Mouse (Mus musculus): ENCODE results near the gene Rassf1. TPM values are rescaled to one million over a fixed set of nuclear protein-coding genes. Genes with fewer than 3 reads are reported as not detected.

Gene Rassf1
- polyA plus RNA-seq, 1 experiment from 2014 or later, result 54.1 TPM

DNA sequence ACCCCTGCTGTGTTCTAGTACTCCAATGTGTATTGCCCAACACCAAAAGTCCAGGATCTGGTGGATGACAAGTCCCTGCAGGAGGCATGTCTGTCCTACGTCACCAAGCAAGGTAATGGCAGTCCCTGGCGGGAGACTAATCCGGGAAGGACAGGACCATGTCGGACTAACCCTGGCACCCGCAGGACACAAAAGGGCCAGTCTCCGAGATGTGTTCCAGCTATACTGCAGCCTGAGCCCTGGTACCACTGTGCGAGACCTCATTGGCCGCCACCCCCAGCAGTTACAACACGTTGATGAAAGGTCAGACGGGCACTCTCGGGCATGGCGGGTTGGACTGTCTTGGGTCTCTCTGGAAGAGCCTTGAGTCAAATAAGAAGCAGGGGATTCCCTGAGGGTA, 6.6 kb upstream of the Rassf1 start:
- DNase-seq (no peak), ATAC-seq (ENCODE audit: insufficient read depth) (no peak)
- H3K4me2 ChIP-seq, result no peak overlapping the region
- peaks cover 28% of the 10 kb centered on the region for H3K36me3 ChIP-seq (ENCODE audit: insufficient read depth)
- TF ChIP-seq CTCF (IDR thresholded peaks at IDR 0.05; ENCODE audit: low read depth), result no peak
- H3K27ac ChIP-seq (ENCODE audit: low read depth), result no peak overlapping the region
- H3K4me1 ChIP-seq (ENCODE audit: insufficient read depth), result peaks cover 14% of the 10 kb centered on the region
- no peak overlapping the region for H3K4me3 ChIP-seq (ENCODE audit: low read depth, low read length)
- H3K9me3 ChIP-seq (ENCODE audit: low read depth, low read length), result no peaks in the 10 kb centered on the region
- WGBS, result 93% methylated on average over 12 of the region's 12 CpGs
- H3K9ac ChIP-seq, result no peak overlapping the region
- no peaks in the 10 kb centered on the region for H3K27me3 ChIP-seq (ENCODE audit: insufficient read depth, low read length)

DNA sequence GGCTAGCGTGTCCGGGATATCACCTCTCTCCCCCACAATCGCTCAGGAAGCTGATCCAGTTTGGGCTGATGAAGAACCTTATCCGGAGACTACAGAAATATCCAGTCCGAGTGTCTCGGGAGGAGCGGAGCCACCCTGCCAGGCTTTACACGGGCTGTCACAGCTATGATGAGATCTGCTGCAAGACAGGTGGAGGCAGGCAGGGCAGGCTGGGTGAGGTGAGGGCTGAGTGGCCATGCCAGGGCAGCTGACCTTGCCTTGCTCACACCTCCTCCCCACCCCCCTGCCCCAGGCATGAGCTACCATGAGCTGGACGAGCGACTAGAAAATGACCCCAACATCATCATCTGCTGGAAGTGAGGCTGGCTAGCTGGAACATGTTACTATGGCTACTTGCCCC, 6.2 kb upstream of the Rassf1 start:
- Histone ChIP-seq H3K36me3 (ENCODE audit: insufficient read depth) (peaks cover 25% of the 10 kb centered on the region), H3K27me3 (ENCODE audit: insufficient read depth, low read length) (no peaks in the 10 kb centered on the region), H3K9ac (no peak overlapping the region), H3K4me1 (ENCODE audit: insufficient read depth) (peaks cover 14% of the 10 kb centered on the region), H3K9me3 (ENCODE audit: low read depth, low read length) (no peaks in the 10 kb centered on the region), H3K27ac (ENCODE audit: low read depth) (no peak overlapping the region), H3K4me2 (no peak overlapping the region), H3K4me3 (ENCODE audit: low read depth, low read length) (no peak overlapping the region)
- no peak for TF ChIP-seq CTCF (IDR thresholded peaks at IDR 0.05; ENCODE audit: low read depth)
- no peak for DNase-seq
- WGBS, result 85% methylated on average over 10 of the region's 10 CpGs
- ATAC-seq (ENCODE audit: insufficient read depth), result no peak

DNA sequence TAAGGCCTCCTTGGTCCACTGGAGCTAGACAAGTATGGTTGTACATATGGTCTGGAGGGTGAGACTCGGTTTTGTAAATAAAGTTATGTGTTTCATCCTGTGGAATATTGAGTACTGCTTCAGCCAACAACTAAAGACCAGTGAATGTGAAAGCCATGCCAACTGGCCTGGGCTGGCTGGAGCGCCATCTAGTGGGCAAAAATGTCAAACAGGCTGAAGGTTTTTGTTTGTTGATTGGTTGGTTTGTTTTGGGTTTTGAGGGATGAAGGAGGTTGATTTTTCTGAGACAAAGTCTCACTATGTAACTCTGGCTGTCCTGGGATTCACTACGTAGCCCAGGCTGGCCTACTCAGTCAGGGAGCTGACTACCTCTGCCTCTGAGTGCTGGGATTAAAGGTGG, 5.8 kb upstream of the Rassf1 start:
- Histone ChIP-seq H3K27me3 (ENCODE audit: insufficient read depth, low read length) (no peaks in the 10 kb centered on the region), H3K36me3 (ENCODE audit: insufficient read depth) (peaks cover 23% of the 10 kb centered on the region), H3K27ac (ENCODE audit: low read depth) (no peak overlapping the region), H3K4me3 (ENCODE audit: low read depth, low read length) (no peak overlapping the region), H3K4me1 (ENCODE audit: insufficient read depth) (peaks cover 14% of the 10 kb centered on the region), H3K9me3 (ENCODE audit: low read depth, low read length) (no peaks in the 10 kb centered on the region), H3K4me2 (no peak overlapping the region), H3K9ac (no peak overlapping the region)
- DNase-seq, result peak; percentile 90
- 12% methylated on average over 3 of the region's 3 CpGs for WGBS
- TF ChIP-seq CTCF (IDR thresholded peaks at IDR 0.05; ENCODE audit: low read depth), result peak; percentile 93
- ATAC-seq (ENCODE audit: insufficient read depth), result no peak

DNA sequence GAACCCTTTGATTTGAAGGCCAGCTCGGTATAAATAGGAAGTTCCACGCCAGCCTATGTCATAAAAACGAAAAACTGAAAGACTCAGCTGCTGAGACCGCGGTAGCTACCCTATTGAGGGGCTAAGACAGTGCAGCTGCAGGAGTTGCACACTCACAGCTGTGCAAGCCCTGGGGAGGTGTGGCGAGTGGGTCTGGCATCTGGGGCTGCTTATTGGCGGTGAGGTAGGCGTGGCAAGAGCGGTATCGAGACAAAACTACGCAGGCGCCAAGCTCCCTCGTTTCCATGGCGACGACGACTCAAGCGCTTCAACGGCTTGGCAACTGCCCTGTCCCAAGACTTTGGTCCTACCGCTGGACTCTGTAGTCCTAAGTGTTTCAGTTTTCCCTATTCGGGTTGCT, 4.3 kb upstream of the Rassf1 start, which contains the start of gene Zmynd10:
Gene Zmynd10 (plus strand): TSS at position 273 of the 400 bp plus-strand sequence.
- DNase-seq (peak; percentile 98), ATAC-seq (ENCODE audit: insufficient read depth) (peak; percentile 64)
- Histone ChIP-seq H3K9ac (0 out of 2 replicates have a peak within 1 kb of the TSS, but pooled peaks have one; percentile 28), H3K4me2 (peak within 1 kb of the TSS; percentile 53), H3K9me3 (ENCODE audit: low read depth, low read length) (no peaks in the 10 kb centered on the region), H3K27me3 (ENCODE audit: insufficient read depth, low read length) (no peaks in the 10 kb centered on the region), H3K36me3 (ENCODE audit: insufficient read depth) (peaks cover 23% of the 10 kb centered on the region), H3K4me3 (ENCODE audit: low read depth, low read length) (peak within 1 kb of the TSS; percentile 16), H3K4me1 (ENCODE audit: insufficient read depth) (peaks cover 18% of the 10 kb centered on the region), H3K27ac (ENCODE audit: low read depth) (no peak within 1 kb of the TSS)
- WGBS, result 2% methylated on average over 20 of the region's 20 CpGs
- TF ChIP-seq CTCF (IDR thresholded peaks at IDR 0.05; ENCODE audit: low read depth), result no peak

DNA sequence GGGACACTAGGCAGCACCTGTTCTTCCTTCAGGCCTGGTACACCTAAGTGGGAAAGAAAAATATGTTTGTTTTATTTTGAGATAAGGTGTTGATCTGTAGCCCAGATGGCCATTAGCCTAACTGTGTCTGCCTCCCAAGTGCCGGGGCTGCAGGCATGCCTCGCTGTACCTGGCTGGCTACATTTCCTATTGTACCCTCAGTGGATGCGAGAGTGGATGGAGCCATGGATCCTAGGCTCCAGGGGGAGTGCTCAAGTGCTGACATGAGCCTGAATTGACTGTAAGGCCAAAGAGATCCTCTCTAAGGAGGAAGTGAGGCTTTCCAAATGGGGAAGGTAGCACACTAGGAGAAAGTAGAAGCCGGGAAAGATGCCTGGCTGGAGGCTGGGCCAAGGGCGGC, 3.4 kb upstream of the Rassf1 start:
- H3K36me3 ChIP-seq (ENCODE audit: insufficient read depth), result peaks cover 23% of the 10 kb centered on the region
- no peak overlapping the region for H3K9ac ChIP-seq
- no peaks in the 10 kb centered on the region for H3K27me3 ChIP-seq (ENCODE audit: insufficient read depth, low read length)
- no peak overlapping the region for H3K4me2 ChIP-seq
- no peaks in the 10 kb centered on the region for H3K9me3 ChIP-seq (ENCODE audit: low read depth, low read length)
- H3K27ac ChIP-seq (ENCODE audit: low read depth), result no peak overlapping the region
- no peak overlapping the region for H3K4me3 ChIP-seq (ENCODE audit: low read depth, low read length)
- peaks cover 21% of the 10 kb centered on the region for H3K4me1 ChIP-seq (ENCODE audit: insufficient read depth)
- 72% methylated on average over 5 of the region's 5 CpGs for WGBS
- DNase-seq, result no peak
- no peak for TF ChIP-seq CTCF (IDR thresholded peaks at IDR 0.05; ENCODE audit: low read depth)
- ATAC-seq (ENCODE audit: insufficient read depth), result no peak

DNA sequence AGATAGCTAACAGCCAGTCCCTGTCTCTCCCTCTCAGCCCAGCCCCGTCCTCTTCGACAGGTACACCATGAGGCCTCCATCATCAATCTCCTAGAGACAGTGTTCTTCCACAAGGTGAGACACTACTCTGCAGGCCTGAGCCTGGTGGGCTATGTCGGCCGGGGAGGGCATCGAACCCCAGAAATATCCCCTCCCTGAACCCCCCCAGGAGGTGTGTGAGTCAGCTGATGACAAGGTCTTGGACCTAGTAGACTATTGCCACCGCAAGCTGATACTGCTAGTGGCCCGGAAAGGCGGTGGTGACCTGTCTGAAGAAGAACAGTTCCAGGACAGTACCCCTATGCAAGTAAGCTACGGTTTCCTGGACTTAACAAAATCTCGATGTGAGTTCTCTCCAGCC, 2.5 kb upstream of the Rassf1 start:
- Histone ChIP-seq H3K27ac (ENCODE audit: low read depth) (no peak overlapping the region), H3K9ac (no peak overlapping the region), H3K4me3 (ENCODE audit: low read depth, low read length) (no peak overlapping the region), H3K9me3 (ENCODE audit: low read depth, low read length) (no peaks in the 10 kb centered on the region), H3K4me1 (ENCODE audit: insufficient read depth) (peaks cover 27% of the 10 kb centered on the region), H3K27me3 (ENCODE audit: insufficient read depth, low read length) (no peaks in the 10 kb centered on the region), H3K36me3 (ENCODE audit: insufficient read depth) (peaks cover 18% of the 10 kb centered on the region), H3K4me2 (no peak overlapping the region)
- no peak for TF ChIP-seq CTCF (IDR thresholded peaks at IDR 0.05; ENCODE audit: low read depth)
- DNase-seq (no peak), ATAC-seq (ENCODE audit: insufficient read depth) (no peak)
- WGBS, result 84% methylated on average over 10 of the region's 10 CpGs

DNA sequence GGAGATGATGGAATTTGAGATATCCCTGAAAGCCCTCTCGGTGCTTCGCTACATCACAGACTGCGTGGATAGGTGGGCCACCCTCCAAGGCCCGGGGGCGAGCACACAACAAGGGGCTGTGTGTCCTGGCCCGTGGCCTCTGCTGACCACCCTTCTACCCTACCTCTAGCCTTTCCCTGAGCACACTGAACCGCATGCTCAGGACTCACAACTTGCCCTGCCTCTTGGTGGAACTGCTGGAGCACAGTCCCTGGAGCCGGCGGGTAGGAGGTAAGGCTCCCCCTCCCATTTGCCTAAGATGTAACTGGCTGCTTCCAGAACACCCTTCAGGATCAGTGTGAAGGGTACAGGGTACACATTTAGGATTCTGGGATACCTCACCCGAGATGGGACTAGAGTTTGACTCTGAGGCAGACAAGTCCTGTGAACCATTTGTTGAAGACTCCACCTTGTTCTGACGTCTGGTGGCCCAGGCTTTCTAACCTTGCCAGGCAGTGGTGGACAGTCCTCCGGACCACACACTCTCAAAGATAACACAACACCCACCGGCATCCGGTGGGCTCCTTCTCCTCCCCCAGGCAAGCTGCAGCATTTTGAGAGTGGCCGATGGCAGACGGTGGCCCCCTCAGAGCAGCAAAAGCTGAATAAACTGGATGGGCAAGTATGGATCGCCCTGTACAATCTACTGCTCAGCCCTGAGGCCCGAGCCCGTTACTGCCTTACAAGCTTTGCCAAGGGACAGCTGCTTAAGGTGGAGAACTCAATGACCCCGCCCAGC, 1.9 kb upstream of the Rassf1 start:
- no peak overlapping the region for H3K9ac ChIP-seq
- H3K9me3 ChIP-seq (ENCODE audit: low read depth, low read length), result no peaks in the 10 kb centered on the region
- 0 out of 2 replicates have a peak overlapping the region, but pooled peaks have one; percentile 10 for H3K4me2 ChIP-seq
- H3K4me3 ChIP-seq (ENCODE audit: low read depth, low read length), result no peak overlapping the region
- TF ChIP-seq CTCF (IDR thresholded peaks at IDR 0.05; ENCODE audit: low read depth), result no peak
- H3K27me3 ChIP-seq (ENCODE audit: insufficient read depth, low read length), result no peaks in the 10 kb centered on the region
- DNase-seq, result no peak
- WGBS, result 64% methylated on average over 20 of the region's 20 CpGs
- ATAC-seq (ENCODE audit: insufficient read depth), result no peak
- H3K4me1 ChIP-seq (ENCODE audit: insufficient read depth), result peaks cover 29% of the 10 kb centered on the region
- no peak overlapping the region for H3K27ac ChIP-seq (ENCODE audit: low read depth)
- peaks cover 11% of the 10 kb centered on the region; the same call in 1 of the 2 replicates for H3K36me3 ChIP-seq (ENCODE audit: insufficient read depth)
